Mouse (Mus musculus): ENCODE data around the gene Slc12a6. TPM values are rescaled to one million over a fixed set of nuclear protein-coding genes. Genes with fewer than 3 reads are reported as not detected.

The Slc12a6 gene
- polyA plus RNA-seq, 1 experiment: 4.4 TPM

- peaks cover 53% of the 10 kb centered on the region for H3K79me3 ChIP-seq (ENCODE audit: low read depth)
- H3K79me2 ChIP-seq (ENCODE audit: control insufficient read depth, insufficient read depth): peaks cover 60% of the 10 kb centered on the region
- H3K36me3 ChIP-seq (ENCODE audit: control insufficient read depth, insufficient read depth): no peaks in the 10 kb centered on the region
- peak overlapping the region; percentile 59 for H3ac ChIP-seq (ENCODE audit: control insufficient read depth, insufficient read length, low read depth)
- H3K27me3 ChIP-seq (ENCODE audit: control insufficient read depth, insufficient read depth, insufficient read length): no peaks in the 10 kb centered on the region
- peak overlapping the region; percentile 89 for H3K4me3 ChIP-seq (ENCODE audit: insufficient read depth, poor library complexity, severe bottlenecking)
- no peak for TF ChIP-seq CEBPB (IDR thresholded peaks at IDR 0.05; ENCODE audit: low read depth)
- TF ChIP-seq MAX (IDR thresholded peaks at IDR 0.05): no peak
- no peak for TF ChIP-seq MYOD1 (IDR thresholded peaks at IDR 0.05; ENCODE audit: control insufficient read depth, insufficient read length, low read depth)
- TF ChIP-seq CTCF (IDR thresholded peaks at IDR 0.05; ENCODE audit: control insufficient read depth, insufficient read depth, insufficient read length): no peak
- TF ChIP-seq FOSL1 (IDR thresholded peaks at IDR 0.05; ENCODE audit: insufficient read depth, low read length, poor library complexity, severe bottlenecking): no peak
These were observed 114.5 kb downstream of the Slc12a6 start for GRCm38 (mm10) chr2:112380131-112380530.

- TF ChIP-seq CEBPB (IDR thresholded peaks at IDR 0.05; ENCODE audit: low read depth) (peak; percentile 57), MAX (IDR thresholded peaks at IDR 0.05) (no peak), USF1 (IDR thresholded peaks at IDR 0.05; ENCODE audit: low read depth) (no peak)
- H3K4me3 ChIP-seq (ENCODE audit: insufficient read depth, poor library complexity, severe bottlenecking): no peak overlapping the region
- no peaks in the 10 kb centered on the region for H3K27me3 ChIP-seq (ENCODE audit: control insufficient read depth, insufficient read depth, insufficient read length)
- no peaks in the 10 kb centered on the region for H3K36me3 ChIP-seq (ENCODE audit: control insufficient read depth, insufficient read depth)
- no peak overlapping the region for H3ac ChIP-seq (ENCODE audit: control insufficient read depth, insufficient read length, low read depth)
- peaks cover 63% of the 10 kb centered on the region for H3K79me3 ChIP-seq (ENCODE audit: low read depth)
- H3K79me2 ChIP-seq (ENCODE audit: control insufficient read depth, insufficient read depth): peaks cover 71% of the 10 kb centered on the region
These were observed 115.6 kb downstream of the Slc12a6 start for GRCm38 (mm10) chr2:112381219-112381618.

GRCm38 (mm10) chr2:112390843-112391242, 125.2 kb downstream of the Slc12a6 start:
- H3K36me3 ChIP-seq (ENCODE audit: control insufficient read depth, insufficient read depth): no peaks in the 10 kb centered on the region
- no peak overlapping the region for H3K4me3 ChIP-seq (ENCODE audit: insufficient read depth, poor library complexity, severe bottlenecking)
- H3K79me3 ChIP-seq (ENCODE audit: low read depth): peaks cover 92% of the 10 kb centered on the region
- no peak overlapping the region for H3ac ChIP-seq (ENCODE audit: control insufficient read depth, insufficient read length, low read depth)
- TF ChIP-seq FOSL1 (IDR thresholded peaks at IDR 0.05; ENCODE audit: insufficient read depth, low read length, poor library complexity, severe bottlenecking) (no peak), USF1 (IDR thresholded peaks at IDR 0.05; ENCODE audit: low read depth) (no peak), MYOD1 (IDR thresholded peaks at IDR 0.05; ENCODE audit: control insufficient read depth, insufficient read length, low read depth) (no peak), CTCF (IDR thresholded peaks at IDR 0.05; ENCODE audit: control insufficient read depth, insufficient read depth, insufficient read length) (no peak), MYOG (IDR thresholded peaks at IDR 0.05; ENCODE audit: control insufficient read depth, extremely low read depth, insufficient read length) (no peak), MAX (IDR thresholded peaks at IDR 0.05) (no peak), CEBPB (IDR thresholded peaks at IDR 0.05; ENCODE audit: low read depth) (no peak)
- H3K27me3 ChIP-seq (ENCODE audit: control insufficient read depth, insufficient read depth, insufficient read length): no peaks in the 10 kb centered on the region
- H3K79me2 ChIP-seq (ENCODE audit: control insufficient read depth, insufficient read depth): peaks cover 100% of the 10 kb centered on the region

- H3ac ChIP-seq (ENCODE audit: control insufficient read depth, insufficient read length, low read depth): no peak overlapping the region
- H3K36me3 ChIP-seq (ENCODE audit: control insufficient read depth, insufficient read depth): no peaks in the 10 kb centered on the region
- no peak overlapping the region for H3K4me3 ChIP-seq (ENCODE audit: insufficient read depth, poor library complexity, severe bottlenecking)
- H3K27me3 ChIP-seq (ENCODE audit: control insufficient read depth, insufficient read depth, insufficient read length): no peaks in the 10 kb centered on the region
- H3K79me3 ChIP-seq (ENCODE audit: low read depth): peaks cover 92% of the 10 kb centered on the region
- TF ChIP-seq FOSL1 (IDR thresholded peaks at IDR 0.05; ENCODE audit: insufficient read depth, low read length, poor library complexity, severe bottlenecking): no peak
- TF ChIP-seq MAX (IDR thresholded peaks at IDR 0.05): no peak
- TF ChIP-seq MYOG (IDR thresholded peaks at IDR 0.05; ENCODE audit: control insufficient read depth, extremely low read depth, insufficient read length): no peak
- TF ChIP-seq USF1 (IDR thresholded peaks at IDR 0.05; ENCODE audit: low read depth): no peak
- no peak for TF ChIP-seq CTCF (IDR thresholded peaks at IDR 0.05; ENCODE audit: control insufficient read depth, insufficient read depth, insufficient read length)
- peaks cover 100% of the 10 kb centered on the region for H3K79me2 ChIP-seq (ENCODE audit: control insufficient read depth, insufficient read depth)
These were observed 125.8 kb downstream of the Slc12a6 start for GRCm38 (mm10) chr2:112391346-112392000.

- no peak for TF ChIP-seq FOSL1 (IDR thresholded peaks at IDR 0.05; ENCODE audit: insufficient read depth, low read length, poor library complexity, severe bottlenecking)
- no peak for TF ChIP-seq MYOG (IDR thresholded peaks at IDR 0.05; ENCODE audit: control insufficient read depth, extremely low read depth, insufficient read length)
- no peak for TF ChIP-seq CEBPB (IDR thresholded peaks at IDR 0.05; ENCODE audit: low read depth)
- TF ChIP-seq USF1 (IDR thresholded peaks at IDR 0.05; ENCODE audit: low read depth): no peak
- TF ChIP-seq MYOD1 (IDR thresholded peaks at IDR 0.05; ENCODE audit: control insufficient read depth, insufficient read length, low read depth): no peak
- no peak for TF ChIP-seq CTCF (IDR thresholded peaks at IDR 0.05; ENCODE audit: control insufficient read depth, insufficient read depth, insufficient read length)
- H3K27me3 ChIP-seq (ENCODE audit: control insufficient read depth, insufficient read depth, insufficient read length): no peaks in the 10 kb centered on the region
- H3K36me3 ChIP-seq (ENCODE audit: control insufficient read depth, insufficient read depth): no peaks in the 10 kb centered on the region
- peaks cover 100% of the 10 kb centered on the region for H3K79me2 ChIP-seq (ENCODE audit: control insufficient read depth, insufficient read depth)
- no peak overlapping the region for H3ac ChIP-seq (ENCODE audit: control insufficient read depth, insufficient read length, low read depth)
- peaks cover 92% of the 10 kb centered on the region for H3K79me3 ChIP-seq (ENCODE audit: low read depth)
- no peak overlapping the region for H3K4me3 ChIP-seq (ENCODE audit: insufficient read depth, poor library complexity, severe bottlenecking)
These were observed 127.1 kb downstream of the Slc12a6 start for GRCm38 (mm10) chr2:112392689-112393088.

- Histone ChIP-seq H3K27me3 (ENCODE audit: control insufficient read depth, insufficient read depth, insufficient read length) (no peaks in the 10 kb centered on the region), H3K79me3 (ENCODE audit: low read depth) (peaks cover 89% of the 10 kb centered on the region), H3K4me3 (ENCODE audit: insufficient read depth, poor library complexity, severe bottlenecking) (no peak overlapping the region), H3K79me2 (ENCODE audit: control insufficient read depth, insufficient read depth) (peaks cover 100% of the 10 kb centered on the region), H3ac (ENCODE audit: control insufficient read depth, insufficient read length, low read depth) (no peak overlapping the region), H3K36me3 (ENCODE audit: control insufficient read depth, insufficient read depth) (no peaks in the 10 kb centered on the region)
- TF ChIP-seq FOSL1 (IDR thresholded peaks at IDR 0.05; ENCODE audit: insufficient read depth, low read length, poor library complexity, severe bottlenecking) (no peak), USF1 (IDR thresholded peaks at IDR 0.05; ENCODE audit: low read depth) (no peak), MYOD1 (IDR thresholded peaks at IDR 0.05; ENCODE audit: control insufficient read depth, insufficient read length, low read depth) (no peak), CTCF (IDR thresholded peaks at IDR 0.05; ENCODE audit: control insufficient read depth, insufficient read depth, insufficient read length) (no peak), CEBPB (IDR thresholded peaks at IDR 0.05; ENCODE audit: low read depth) (no peak), MAX (IDR thresholded peaks at IDR 0.05) (no peak), MYOG (IDR thresholded peaks at IDR 0.05; ENCODE audit: control insufficient read depth, extremely low read depth, insufficient read length) (no peak)
These were observed 128.3 kb downstream of the Slc12a6 start for GRCm38 (mm10) chr2:112393958-112394357.

All from C2C12 (cell line).